Mouse (Mus musculus): Measurements from ENCODE around the gene Fmo9. TPM values are rescaled to one million over a fixed set of nuclear protein-coding genes. Genes with fewer than 3 reads are reported as not detected.

Fmo9 gene
- polyA plus RNA-seq (2017; shearing (Covaris generic)): under 1 TPM in 1 of 2 experiments, not detected in 1; 0.51 TPM

DNA sequence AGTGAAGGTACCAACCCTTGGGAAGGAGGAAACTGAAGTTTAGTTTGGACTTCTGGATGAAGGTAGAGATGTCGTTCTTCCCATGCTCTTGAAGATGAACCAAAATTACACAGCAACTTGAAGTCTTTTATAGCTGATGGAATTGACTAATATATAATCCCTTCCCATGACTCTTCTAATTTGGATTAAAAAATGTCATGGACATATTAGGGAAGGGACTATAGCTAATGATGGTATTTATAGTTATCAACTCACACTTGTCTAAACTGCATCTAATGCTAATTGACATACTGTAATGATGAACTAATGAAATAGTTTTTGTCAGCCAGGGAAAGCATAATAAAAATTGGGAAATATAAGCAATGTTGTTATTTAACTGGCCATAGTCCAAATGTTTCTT, at the start of gene Fmo9:
Gene Fmo9, minus strand, starts transcription at position 101 of the 400 bp plus-strand sequence.

DNA sequence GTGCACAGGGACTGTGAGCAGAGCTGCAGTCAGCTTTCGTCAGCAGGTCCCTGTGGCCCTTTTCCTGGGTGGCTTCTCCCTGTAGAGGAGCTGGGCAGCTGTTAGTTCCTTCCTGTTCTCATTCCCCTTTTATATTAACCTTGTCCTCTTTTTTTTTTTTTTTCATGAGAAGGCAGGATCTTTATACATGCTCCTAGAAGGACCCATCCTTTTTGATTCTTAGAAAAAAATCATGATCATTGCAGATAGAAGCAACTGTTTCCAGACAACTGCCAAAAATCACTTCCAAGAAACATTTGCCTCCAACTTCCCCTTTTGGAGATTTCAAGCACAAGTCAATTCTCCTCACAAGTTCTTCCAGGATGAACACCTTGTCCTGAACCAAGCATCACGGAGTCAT, 34.1 kb downstream of the Fmo9 start, which contains the start of gene Gm4847:
Gene Gm4847, minus strand, starts transcription at position 101 of the 400 bp plus-strand sequence.

Other genes starting within 250 kb of the Fmo9 start
- gene Gm4846, start 184.3 kb downstream of the Fmo9 start, polyA plus RNA-seq (2017; shearing (Covaris generic)): not detected
- gene Gm4847, start 34.2 kb downstream of the Fmo9 start, polyA plus RNA-seq (2017; shearing (Covaris generic)): under 1 TPM in 1 of 2 experiments, not detected in 1; 0.07 TPM